Comparison of ENCODE assay signal across 27 mouse cellular contexts in genomic region chr17:25584646-25585045, GRCm38 (mm10). TPM values are rescaled to one million over a fixed set of nuclear protein-coding genes. Genes with fewer than 3 reads are reported as not detected.
A peak's percentile ranks its signal among the peaks of the same experiment; 100 is the strongest.
DNase-seq lines count a peak whose midpoint lies in the region; ATAC-seq and TF ChIP-seq lines count a peak whose summit lies in the region.
"Had no signal": no experiment of that assay in that cellular context is flagged by ENCODE, and none has a peak within 500 bp of the region (broad histone marks: within the 10 kb centered on the region; RNA-seq: fewer than 3 reads in every experiment).

No protein-coding gene starts in this region.

- no peaks in the 10 kb centered on the region for H3K4me1 ChIP-seq in kidney, adult 2 months (ENCODE audit: control insufficient read depth, insufficient read depth, low read length)
- H3K4me1 ChIP-seq in kidney, embryonic 16.5 days (ENCODE audit: insufficient read depth, low read length): peaks cover 4% of the 10 kb centered on the region
- peaks cover 0 to 27% of the 10 kb centered on the region in 2 experiments; a peak in 3 of 4 replicates for H3K4me1 ChIP-seq in MEL (ENCODE audit: control insufficient read depth in 1 of 2, insufficient read depth in 2 of 2, low read length in 2 of 2)

- TF ChIP-seq EP300 in MEL (IDR thresholded peaks at IDR 0.05; ENCODE audit: low read depth in 1 of 2, low read length in 2 of 2): no peak

- 85% methylated on average over 9 of the region's 9 CpGs for WGBS in kidney, adult 2 months
- 90% methylated on average over 9 of the region's 9 CpGs for WGBS in kidney, embryonic 16.5 days

- no peak for TF ChIP-seq POLR2A in kidney, adult 2 months (IDR thresholded peaks at IDR 0.05; ENCODE audit: low read depth, low read length)
- TF ChIP-seq POLR2A in MEL (IDR thresholded peaks at IDR 0.05; ENCODE audit: control insufficient read depth in 1 of 2, insufficient read depth in 1 of 2, low read depth in 1 of 2, low read length in 2 of 2, poor library complexity in 1 of 2): no peak

- DNase-seq in kidney, adult 2 months: peak; percentile 54
- no peak for DNase-seq in kidney, postnatal 4 days
- peak; percentile 28 to 46 for DNase-seq in kidney, postnatal 36 days
- no peak for DNase-seq in MEL (ENCODE audit: low read depth, low spot score)
- no peak for DNase-seq in lung, postnatal 14 days
- DNase-seq: adrenal gland, adult 8-10 months; adrenal gland, postnatal 25 days; cerebellum, adult 11-12 months; cerebellum, adult 8-10 months; cerebellum, postnatal 10 days; cerebellum, postnatal 36 days; embryo, embryonic 11 days; gastrocnemius, postnatal 25 days; heart, adult 18-20 months; heart, postnatal 10 days; heart, postnatal 36 days had no signal

- no peaks in the 10 kb centered on the region for H3K36me3 ChIP-seq in kidney, adult 2 months (ENCODE audit: control insufficient read depth, insufficient read depth, low read length)
- H3K36me3 ChIP-seq in kidney, embryonic 16.5 days (ENCODE audit: insufficient read depth, low read length): peaks cover 12% of the 10 kb centered on the region; the same call in 1 of the 2 replicates
- peaks cover 0 to 16% of the 10 kb centered on the region in 2 experiments; a peak in 3 of 4 replicates for H3K36me3 ChIP-seq in MEL (ENCODE audit: control insufficient read depth in 1 of 2, insufficient read depth in 2 of 2, low read length in 2 of 2)

- TF ChIP-seq RAD21 in MEL (IDR thresholded peaks at IDR 0.05; ENCODE audit: low read depth, low read length): no peak

- TF ChIP-seq CTCF in kidney, adult 2 months (conservative IDR thresholded peaks at IDR 0.05; ENCODE audit: insufficient read depth, insufficient read length, low read depth, low read length): no peak
- no peak for TF ChIP-seq CTCF in MEL (IDR thresholded peaks at IDR 0.05 in 2 of 3, conservative IDR thresholded peaks at IDR 0.05 in 1 of 3; ENCODE audit: control insufficient read depth in 1 of 3, insufficient read depth in 1 of 3, low read depth in 2 of 3, low read length in 3 of 3, poor library complexity in 1 of 3, severe bottlenecking in 1 of 3)

- peaks cover 2% of the 10 kb centered on the region; the same call in 1 of the 2 replicates for H3K79me2 ChIP-seq in MEL (ENCODE audit: control insufficient read depth, insufficient read depth, low read length, poor library complexity)

- no peaks in the 10 kb centered on the region for H3K9me3 ChIP-seq in kidney, embryonic 16.5 days (ENCODE audit: low read length)
- H3K9me3 ChIP-seq in MEL (replicated peaks; ENCODE audit: insufficient read depth, low read length): no peaks in the 10 kb centered on the region
- H3K9me3 ChIP-seq: embryonic facial prominence, embryonic 10.5 days; embryonic facial prominence, embryonic 13.5 days; forebrain, embryonic 12.5 days; forebrain, embryonic 15.5 days; heart, embryonic 12.5 days; heart, embryonic 15.5 days; hindbrain, embryonic 10.5 days; hindbrain, embryonic 13.5 days had no signal

- no peak overlapping the region for H3K27ac ChIP-seq in kidney, adult 2 months (ENCODE audit: insufficient read depth, low read depth, low read length)
- no peak overlapping the region for H3K27ac ChIP-seq in kidney, embryonic 16.5 days (ENCODE audit: low read length)
- H3K27ac ChIP-seq in MEL (ENCODE audit: control insufficient read depth, low read depth, low read length): peak overlapping the region; percentile 22; the same call in 1 of the 2 replicates
- H3K27ac ChIP-seq: embryonic facial prominence, embryonic 10.5 days; embryonic facial prominence, embryonic 13.5 days; forebrain, embryonic 12.5 days; forebrain, embryonic 15.5 days; heart, embryonic 15.5 days; hindbrain, embryonic 10.5 days; hindbrain, embryonic 13.5 days had no signal

- H3K9ac ChIP-seq in kidney, embryonic 16.5 days (replicated peaks; ENCODE audit: low read length): no peak overlapping the region
- H3K9ac ChIP-seq in MEL (ENCODE audit: control insufficient read depth, low read depth, low read length, poor library complexity, severe bottlenecking): no peak overlapping the region
- H3K9ac ChIP-seq: embryonic facial prominence, embryonic 13.5 days; forebrain, embryonic 12.5 days; forebrain, embryonic 15.5 days; heart, embryonic 12.5 days; heart, embryonic 15.5 days; hindbrain, embryonic 13.5 days had no signal

- no peak overlapping the region for H3K4me3 ChIP-seq in kidney, adult 2 months (ENCODE audit: insufficient read depth, low read depth, low read length)
- H3K4me3 ChIP-seq in kidney, embryonic 16.5 days (ENCODE audit: low read length): no peak overlapping the region
- no peak overlapping the region for H3K4me3 ChIP-seq in MEL (ENCODE audit: control insufficient read depth in 1 of 2, insufficient read depth in 1 of 2, low read depth in 2 of 2, low read length in 2 of 2)
- H3K4me3 ChIP-seq: embryonic facial prominence, embryonic 10.5 days; embryonic facial prominence, embryonic 13.5 days; erythroblast, embryonic 14.5 days; forebrain, embryonic 12.5 days; forebrain, embryonic 15.5 days; heart, embryonic 12.5 days; heart, embryonic 15.5 days; hindbrain, embryonic 10.5 days; hindbrain, embryonic 13.5 days had no signal

- no peak overlapping the region for H3K4me2 ChIP-seq in kidney, embryonic 16.5 days (replicated peaks; ENCODE audit: low read depth, low read length)
- H3K4me2 ChIP-seq: embryonic facial prominence, embryonic 13.5 days; forebrain, embryonic 12.5 days; forebrain, embryonic 15.5 days; heart, embryonic 12.5 days; heart, embryonic 15.5 days; hindbrain, embryonic 13.5 days had no signal

- H3K27me3 ChIP-seq in kidney, adult 2 months (replicated peaks; ENCODE audit: control insufficient read depth, insufficient read depth, low read length): no peaks in the 10 kb centered on the region
- no peaks in the 10 kb centered on the region for H3K27me3 ChIP-seq in kidney, embryonic 16.5 days (ENCODE audit: insufficient read depth, low read length)
- no peaks in the 10 kb centered on the region for H3K27me3 ChIP-seq in MEL (ENCODE audit: control insufficient read depth in 1 of 2, insufficient read depth in 2 of 2, low read length in 2 of 2)
- H3K27me3 ChIP-seq: embryonic facial prominence, embryonic 13.5 days; forebrain, embryonic 12.5 days; forebrain, embryonic 15.5 days; heart, embryonic 12.5 days; heart, embryonic 15.5 days; hindbrain, embryonic 13.5 days had no signal

- no peak for ATAC-seq in kidney, embryonic 16.5 days (ENCODE audit: low FRiP score, low TSS enrichment)
- ATAC-seq: CD4-positive, CD25-positive, alpha-beta regulatory T cell, adult 4 months; forebrain, embryonic 15.5 days had no signal

TF ChIP-seq in MEL, 35 proteins besides CTCF, POLR2A, EP300 and RAD21:
- TF ChIP-seq RCOR1 (IDR thresholded peaks at IDR 0.05; ENCODE audit: low read depth, low read length) (no peak), ELF1 (IDR thresholded peaks at IDR 0.05; ENCODE audit: low read depth, low read length) (no peak), JUND (IDR thresholded peaks at IDR 0.05; ENCODE audit: low read depth, low read length) (no peak), GABPA (IDR thresholded peaks at IDR 0.05; ENCODE audit: low read depth, low read length) (no peak), ZC3H11A (IDR thresholded peaks at IDR 0.05; ENCODE audit: low read depth, low read length) (no peak), MAX (IDR thresholded peaks at IDR 0.05; ENCODE audit: low read length) (no peak), SIN3A (IDR thresholded peaks at IDR 0.05; ENCODE audit: low read length) (no peak), KAT2A (conservative IDR thresholded peaks at IDR 0.05; ENCODE audit: low read depth, low read length) (no peak)

RNA-seq across cellular contexts. Expression of gene Lmf1, which starts 5.8 kb away (rescaled TPM):
- 31.6 and 35.4 TPM in 2 replicates for polyA plus RNA-seq in kidney, adult 2 months (2012; rRNA removed)
- 32.7 and 35.4 TPM in 2 replicates for polyA plus RNA-seq in kidney, embryonic 16.5 days (2015; fragmentation: Nextera tagmentation; extraction: Ambion mirVana)
- 14.0 and 16.0 TPM in 2 replicates for total RNA-seq in MEL (2012; rRNA removed)
- polyA plus RNA-seq in MEL (2012; ENCODE audit: insufficient read depth in 1 of 2, insufficient read length in 2 of 2, low read depth in 1 of 2, low replicate concordance in 2 of 2, missing spikeins in 1 of 2): 10 to 100 TPM in 1 of 2 experiments, not detected in 1; 30.5 TPM

RNA-seq across cellular contexts. Expression of gene Sox8, which starts 14.2 kb away (rescaled TPM):
- polyA plus RNA-seq in kidney, adult 2 months (2012; rRNA removed): 0.70 and 0.76 TPM in 2 replicates
- polyA plus RNA-seq in kidney, embryonic 16.5 days (2015; fragmentation: Nextera tagmentation; extraction: Ambion mirVana): 3.3 and 5.3 TPM in 2 replicates
- total RNA-seq in MEL (2012; rRNA removed): not detected in 2 replicates
- not detected for polyA plus RNA-seq in MEL (2012; ENCODE audit: insufficient read depth in 1 of 2, insufficient read length in 2 of 2, low read depth in 1 of 2, low replicate concordance in 2 of 2, missing spikeins in 1 of 2)
- polyA plus RNA-seq: CD4-positive, CD25-positive, alpha-beta regulatory T cell, adult 4 months; erythroblast, embryonic 14.5 days had no signal

Comparison
In these comparisons a context has a peak if more than half of its experiments do, and no peak if none do; other contexts are left out.
1. DNase-seq: peak in kidney, adult 2 months (single experiment) and kidney, postnatal 36 days (2 of 2); none in kidney, postnatal 4 days (0 of 2), MEL (single experiment) and lung, postnatal 14 days (single experiment).